Mouse (Mus musculus) lung, adult 2 months (tissue): Measurements from ENCODE around the gene Mcm3ap.

ENCODE experiments used
- CTCF ChIP-seq: fragments of 200-500 bp; IDR thresholded peaks from 2 replicates; pipeline ENCODE4 v1.5.1; 2011; ENCODE audit warnings: mild to moderate bottlenecking, low read length, control low read depth; ENCODE audit not compliant: insufficient read depth
- POLR2A ChIP-seq: fragments of 200-500 bp; IDR thresholded peaks from 2 replicates; pipeline ENCODE4 v1.6.1; 2011; ENCODE audit warnings: low read depth, mild to moderate bottlenecking, control low read depth, low read length, borderline replicate concordance; ENCODE audit errors: extremely low read depth

GRCm38 (mm10) chr10:76531828-76532227 is 63.1 kb downstream of the Mcm3ap start:
- TF ChIP-seq POLR2A = no peak
- TF ChIP-seq CTCF = no peak
